Mouse (Mus musculus): ENCODE measurements around the gene Vmn1r31.

Gene Vmn1r31

GRCm38 (mm10) chr6:58475230-58475629, at the start of gene Vmn1r31:
Vmn1r31 (minus strand) TSS chr6:58475330.
- 86% methylated on average over 1 of the region's 1 CpGs for WGBS

GRCm38 (mm10) chr6:58443285-58443684, 31.8 kb downstream of the Vmn1r31 start, which contains the start of gene Vmn1r30:
Vmn1r30 (minus strand) TSS chr6:58443385.

